In genomic region chr11:36059325-36059843, GRCm38 (mm10) we compare ENCODE assay signal across 25 mouse cellular contexts.
"Had no signal": no experiment of that assay in that cellular context is flagged by ENCODE, and none has a peak within 500 bp of the region (broad histone marks: within the 10 kb centered on the region; RNA-seq: fewer than 3 reads in every experiment).

No protein-coding gene starts in this region.

- H3K4me3 ChIP-seq: gastrocnemius, adult 2 months; heart, embryonic 10.5 days; heart, embryonic 12.5 days; hindbrain, embryonic 10.5 days; hindbrain, embryonic 12.5 days; intestine, embryonic 15.5 days; layer of hippocampus, adult 2 months; left cerebral cortex, adult 2 months; limb, embryonic 10.5 days; limb, embryonic 12.5 days had no signal

- H3K9ac ChIP-seq: heart, embryonic 12.5 days; hindbrain, embryonic 12.5 days; hindbrain, embryonic 14.5 days; intestine, embryonic 15.5 days; limb, embryonic 12.5 days had no signal

- ATAC-seq: hindbrain, embryonic 16.5 days; inflammation-experienced regulatory T-cells, adult 6 months; intestine, embryonic 15.5 days; intestine, postnatal 0 days had no signal

- H3K27me3 ChIP-seq: hindbrain, embryonic 12.5 days; intestine, embryonic 15.5 days had no signal

- H3K4me2 ChIP-seq: heart, embryonic 12.5 days; hindbrain, embryonic 12.5 days; hindbrain, embryonic 14.5 days; intestine, embryonic 15.5 days; limb, embryonic 12.5 days had no signal

- DNase-seq: gastrocnemius, adult 2 months; gastrocnemius, postnatal 10 days; gastrocnemius, postnatal 25 days; heart, adult 18-20 months; heart, postnatal 10 days; heart, postnatal 4 days; kidney, adult 18-20 months; kidney, adult 8-10 months; kidney, postnatal 10 days; kidney, postnatal 25 days; kidney, postnatal 4 days; liver had no signal

- H3K9me3 ChIP-seq: heart, embryonic 10.5 days; heart, embryonic 12.5 days; hindbrain, embryonic 10.5 days; hindbrain, embryonic 12.5 days; intestine, embryonic 15.5 days; limb, embryonic 10.5 days; limb, embryonic 12.5 days had no signal

- H3K4me1 ChIP-seq: intestine, embryonic 15.5 days; limb, embryonic 10.5 days; limb, embryonic 12.5 days had no signal

- H3K36me3 ChIP-seq: heart, embryonic 10.5 days; heart, embryonic 12.5 days; intestine, embryonic 15.5 days; limb, embryonic 10.5 days; limb, embryonic 12.5 days had no signal

- H3K27ac ChIP-seq: gastrocnemius, adult 2 months; heart, embryonic 10.5 days; hindbrain, embryonic 10.5 days; hindbrain, embryonic 12.5 days; hindbrain, embryonic 14.5 days; intestine, embryonic 15.5 days; layer of hippocampus, adult 2 months; left cerebral cortex, adult 2 months; limb, embryonic 10.5 days; limb, embryonic 12.5 days had no signal
